Mouse (Mus musculus) stomach, embryonic 15.5 days (tissue): ENCODE measurements around the gene Olfr465-ps1. TPM values are rescaled to one million over a fixed set of nuclear protein-coding genes. Genes with fewer than 3 reads are reported as not detected.

ENCODE experiments used
- ATAC-seq: fragments of 200-750 bp; cut with Nextera tagmentation; 2 replicates; pipeline ENCODE4 v1.8.0; 2017; ENCODE audit warnings: low read depth, moderate number of reproducible peaks, moderate TSS enrichment; ENCODE audit not compliant: insufficient read depth, low FRiP score
- H3K27ac ChIP-seq: fragments of 300-500 bp; sonication (generic); 2 replicates; pipeline ENCODE4 v1.5.1; 2015; ENCODE audit warnings: mild to moderate bottlenecking, inconsistent platforms
- H3K27me3 ChIP-seq: fragments of 300-500 bp; sonication (generic); replicated peaks from 2 replicates; pipeline ENCODE4 v1.6.1; 2015; ENCODE audit warnings: inconsistent platforms
- H3K36me3 ChIP-seq: fragments of 300-500 bp; sonication (generic); 2 replicates; pipeline ENCODE4 v1.6.1; 2015; ENCODE audit warnings: inconsistent platforms
- H3K4me1 ChIP-seq: fragments of 300-500 bp; sonication (generic); 2 replicates; pipeline ENCODE4 v1.6.1; 2015; ENCODE audit warnings: inconsistent platforms
- H3K4me2 ChIP-seq: fragments of 300-500 bp; sonication (generic); 2 replicates; pipeline ENCODE4 v1.6.1; 2015; ENCODE audit warnings: mild to moderate bottlenecking, inconsistent platforms
- H3K4me3 ChIP-seq: fragments of 300-500 bp; sonication (generic); replicated peaks from 2 replicates; pipeline ENCODE4 v1.5.1; 2015; ENCODE audit warnings: inconsistent platforms
- H3K9ac ChIP-seq: fragments of 300-500 bp; sonication (generic); 2 replicates; pipeline ENCODE4 v1.6.1; 2015; ENCODE audit warnings: inconsistent platforms
- H3K9me3 ChIP-seq: fragments of 300-500 bp; sonication (generic); 2 replicates; pipeline ENCODE4 v1.6.1; 2016; ENCODE audit warnings: inconsistent platforms
- WGBS: fragments of 180-500 bp; shearing (Covaris S2); methylation state at CpG from one replicate; pipeline ENCODE4 v1.1.7; 2015; 5-methylcytosine and 5-hydroxymethylcytosine counted together
- polyA plus RNA-seq: library from polyadenylated mRNA; unstranded; fragments of >200 nt; fragmentation: Nextera tagmentation; extraction: Ambion mirVana; gene quantifications from 2 replicates; pipeline ENCODE4 v1.2.1, GENCODE M21; 2015

The Olfr465-ps1 gene
- not detected in 2 replicates for polyA plus RNA-seq

- Histone ChIP-seq H3K36me3 (no peaks in the 10 kb centered on the region), H3K27ac (no peak within 1 kb of the TSS), H3K9ac (no peak within 1 kb of the TSS), H3K9me3 (no peaks in the 10 kb centered on the region), H3K4me1 (no peaks in the 10 kb centered on the region), H3K27me3 (no peaks in the 10 kb centered on the region), H3K4me3 (no peak within 1 kb of the TSS), H3K4me2 (no peak within 1 kb of the TSS)
- 84% methylated on average over 4 of the region's 4 CpGs for WGBS
- ATAC-seq = no peak
Observed at GRCm38 (mm10) chr13:65137789-65138188, at the start of gene Olfr465-ps1. Gene Olfr465-ps1, plus strand, starts transcription at chr13:65138089.

- H3K4me2 ChIP-seq = no peak overlapping the region
- WGBS = 91% methylated on average over 4 of the region's 4 CpGs
- no peaks in the 10 kb centered on the region for H3K9me3 ChIP-seq
- no peak for ATAC-seq
- no peak overlapping the region for H3K27ac ChIP-seq
- no peaks in the 10 kb centered on the region for H3K4me1 ChIP-seq
- H3K36me3 ChIP-seq = peaks cover 3% of the 10 kb centered on the region
- H3K4me3 ChIP-seq = no peak overlapping the region
- H3K9ac ChIP-seq = no peak overlapping the region
- H3K27me3 ChIP-seq = no peaks in the 10 kb centered on the region
Observed at GRCm38 (mm10) chr13:65095923-65096322, 42.0 kb upstream of the Olfr465-ps1 start.

GRCm38 (mm10) chr13:65097018-65097417 is 40.9 kb upstream of the Olfr465-ps1 start:
- H3K4me1 ChIP-seq = no peaks in the 10 kb centered on the region
- no peaks in the 10 kb centered on the region for H3K27me3 ChIP-seq
- H3K4me3 ChIP-seq = no peak overlapping the region
- H3K36me3 ChIP-seq = peaks cover 3% of the 10 kb centered on the region
- H3K4me2 ChIP-seq = no peak overlapping the region
- ATAC-seq = no peak
- H3K27ac ChIP-seq = no peak overlapping the region
- H3K9me3 ChIP-seq = 0 out of 2 replicates have a peak, but pooled peaks cover under 1% of the 10 kb centered on the region
- H3K9ac ChIP-seq = no peak overlapping the region

GRCm38 (mm10) chr13:65100678-65101077 is 37.2 kb upstream of the Olfr465-ps1 start:
- H3K9me3 ChIP-seq = peaks cover 4% of the 10 kb centered on the region; the same call in 1 of the 2 replicates
- no peaks in the 10 kb centered on the region; the same call in 1 of the 2 replicates for H3K36me3 ChIP-seq
- no peak overlapping the region for H3K4me3 ChIP-seq
- 95% methylated on average over 9 of the region's 9 CpGs for WGBS
- no peak for ATAC-seq
- no peak overlapping the region for H3K4me2 ChIP-seq
- H3K9ac ChIP-seq = no peak overlapping the region
- H3K27me3 ChIP-seq = no peaks in the 10 kb centered on the region
- no peaks in the 10 kb centered on the region for H3K4me1 ChIP-seq
- H3K27ac ChIP-seq = no peak overlapping the region

GRCm38 (mm10) chr13:65101232-65101631 is 36.7 kb upstream of the Olfr465-ps1 start:
- H3K4me3 ChIP-seq = no peak overlapping the region
- H3K36me3 ChIP-seq = peaks cover 3% of the 10 kb centered on the region
- H3K4me1 ChIP-seq = no peaks in the 10 kb centered on the region
- H3K27me3 ChIP-seq = no peaks in the 10 kb centered on the region
- H3K9me3 ChIP-seq = peaks cover 4% of the 10 kb centered on the region; the same call in 1 of the 2 replicates
- H3K9ac ChIP-seq = no peak overlapping the region
- no peak for ATAC-seq
- H3K27ac ChIP-seq = no peak overlapping the region
- no peak overlapping the region for H3K4me2 ChIP-seq
- WGBS = 90% methylated on average over 3 of the region's 3 CpGs

- no peaks in the 10 kb centered on the region for H3K36me3 ChIP-seq
- WGBS = 2% methylated on average over 5 of the region's 5 CpGs
- H3K27ac ChIP-seq = peak overlapping the region; percentile 95
- H3K4me1 ChIP-seq = no peaks in the 10 kb centered on the region
- peak overlapping the region; percentile 62 for H3K4me2 ChIP-seq
- 0 out of 2 replicates have a peak, but pooled peaks have one; percentile 14 for ATAC-seq
- H3K9ac ChIP-seq = peak overlapping the region; percentile 83
- H3K9me3 ChIP-seq = no peaks in the 10 kb centered on the region
- H3K4me3 ChIP-seq = peak overlapping the region; percentile 70
- H3K27me3 ChIP-seq = no peaks in the 10 kb centered on the region
Observed at GRCm38 (mm10) chr13:65111961-65112360, 25.9 kb upstream of the Olfr465-ps1 start.

GRCm38 (mm10) chr13:65112459-65113110 is 25.3 kb upstream of the Olfr465-ps1 start, which contains the start of gene Mfsd14b:
Gene Mfsd14b, minus strand, starts transcription at chr13:65112975.
- peak within 1 kb of the TSS; percentile 62 for H3K4me2 ChIP-seq
- peak; percentile 99 for ATAC-seq
- peak within 1 kb of the TSS; percentile 95 for H3K27ac ChIP-seq
- peak within 1 kb of the TSS; percentile 83 for H3K9ac ChIP-seq
- no peaks in the 10 kb centered on the region for H3K36me3 ChIP-seq
- no peaks in the 10 kb centered on the region for H3K27me3 ChIP-seq
- under 1% methylated on average over 60 of the region's 60 CpGs for WGBS
- no peaks in the 10 kb centered on the region for H3K4me1 ChIP-seq
- no peaks in the 10 kb centered on the region for H3K9me3 ChIP-seq
- peak within 1 kb of the TSS; percentile 70 for H3K4me3 ChIP-seq

GRCm38 (mm10) chr13:65113239-65113638 is 24.6 kb upstream of the Olfr465-ps1 start:
- Histone ChIP-seq H3K4me2 (peak overlapping the region; percentile 62), H3K4me3 (peak overlapping the region; percentile 70), H3K36me3 (no peaks in the 10 kb centered on the region), H3K27me3 (no peaks in the 10 kb centered on the region), H3K9me3 (no peaks in the 10 kb centered on the region), H3K4me1 (no peaks in the 10 kb centered on the region), H3K27ac (peak overlapping the region; percentile 95; the same call in 1 of the 2 replicates), H3K9ac (peak overlapping the region; percentile 16; the same call in 1 of the 2 replicates)
- no peak for ATAC-seq
- WGBS = 55% methylated on average over 3 of the region's 3 CpGs

- Histone ChIP-seq H3K27ac (no peak overlapping the region), H3K4me2 (no peak overlapping the region), H3K9ac (no peak overlapping the region), H3K9me3 (no peaks in the 10 kb centered on the region), H3K36me3 (no peaks in the 10 kb centered on the region), H3K4me3 (no peak overlapping the region), H3K27me3 (no peaks in the 10 kb centered on the region), H3K4me1 (no peaks in the 10 kb centered on the region)
- ATAC-seq = no peak
- 71% methylated on average over 3 of the region's 3 CpGs for WGBS
Observed at GRCm38 (mm10) chr13:65120984-65121383, 16.9 kb upstream of the Olfr465-ps1 start.

GRCm38 (mm10) chr13:65122111-65122510 is 15.8 kb upstream of the Olfr465-ps1 start:
- Histone ChIP-seq H3K4me3 (no peak overlapping the region), H3K27me3 (no peaks in the 10 kb centered on the region), H3K36me3 (no peaks in the 10 kb centered on the region), H3K4me2 (no peak overlapping the region), H3K4me1 (no peaks in the 10 kb centered on the region), H3K27ac (no peak overlapping the region), H3K9me3 (no peaks in the 10 kb centered on the region), H3K9ac (no peak overlapping the region)
- WGBS = 77% methylated on average over 1 of the region's 1 CpGs
- ATAC-seq = no peak

- WGBS = 60% methylated on average over 3 of the region's 3 CpGs
Observed at GRCm38 (mm10) chr13:65127063-65127847, 10.6 kb upstream of the Olfr465-ps1 start.

GRCm38 (mm10) chr13:65149940-65150339 is 12.1 kb downstream of the Olfr465-ps1 start, which contains the start of gene Olfr466:
Gene Olfr466, plus strand, starts transcription at chr13:65150240.
- Histone ChIP-seq H3K4me1 (no peaks in the 10 kb centered on the region), H3K9me3 (no peaks in the 10 kb centered on the region), H3K27me3 (no peaks in the 10 kb centered on the region), H3K9ac (no peak within 1 kb of the TSS), H3K4me2 (no peak within 1 kb of the TSS), H3K36me3 (no peaks in the 10 kb centered on the region), H3K4me3 (no peak within 1 kb of the TSS), H3K27ac (no peak within 1 kb of the TSS)
- ATAC-seq = no peak
- 82% methylated on average over 1 of the region's 1 CpGs for whole genome bisulfite sequencing

More at GRCm38 (mm10) chr13:65127063-65127847, 10.6 kb upstream of the Olfr465-ps1 start:
- H3K36me3 ChIP-seq = no peaks in the 10 kb centered on the region
- H3K27ac ChIP-seq = no peak overlapping the region
- no peak for ATAC-seq
- H3K27me3 ChIP-seq = no peaks in the 10 kb centered on the region
- H3K4me1 ChIP-seq = no peaks in the 10 kb centered on the region
- H3K9ac ChIP-seq = no peak overlapping the region
- H3K9me3 ChIP-seq = no peaks in the 10 kb centered on the region
- H3K4me3 ChIP-seq = no peak overlapping the region
- no peak overlapping the region for H3K4me2 ChIP-seq
